ENCODE assay signal across 8 mouse cellular contexts in genomic region chr13:52979331-52980051, GRCm38 (mm10). TPM values are rescaled to one million over a fixed set of nuclear protein-coding genes. Genes with fewer than 3 reads are reported as not detected.
DNase-seq lines count a peak whose midpoint lies in the region; ATAC-seq and TF ChIP-seq lines count a peak whose summit lies in the region.

No protein-coding gene starts in this region.

- no peak overlapping the region for H3K9ac ChIP-seq in ES-Bruce4 (ENCODE audit: low read depth, poor library complexity, severe bottlenecking)
- H3K9ac ChIP-seq in liver, embryonic 12.5 days: no peak overlapping the region
- H3K9ac ChIP-seq in neural tube, embryonic 15.5 days (replicated peaks): peak overlapping the region; percentile 81

- no peak for TF ChIP-seq POLR2A in ES-Bruce4 (IDR thresholded peaks at IDR 0.05; ENCODE audit: insufficient read depth, low read length)
- no peak for TF ChIP-seq POLR2A in embryonic fibroblast, embryonic 13.5 days (IDR thresholded peaks at IDR 0.05; ENCODE audit: low read depth, low read length)
- no peak for TF ChIP-seq POLR2A in thymus, adult 2 months (IDR thresholded peaks at IDR 0.05; ENCODE audit: control insufficient read depth, extremely low read depth, insufficient read depth, low read length, poor library complexity)

- peaks cover 19% of the 10 kb centered on the region for H3K27me3 ChIP-seq in ES-Bruce4 (ENCODE audit: control insufficient read depth, insufficient read depth, low read length, poor library complexity, severe bottlenecking)
- peaks cover 37% of the 10 kb centered on the region for H3K27me3 ChIP-seq in hindbrain, embryonic 10.5 days (ENCODE audit: insufficient read depth, poor library complexity, severe bottlenecking)
- H3K27me3 ChIP-seq in liver, embryonic 12.5 days (replicated peaks): peaks cover 76% of the 10 kb centered on the region
- no peaks in the 10 kb centered on the region for H3K27me3 ChIP-seq in neural tube, embryonic 15.5 days (replicated peaks)
- peaks cover 15% of the 10 kb centered on the region for H3K27me3 ChIP-seq in thymus, adult 2 months (ENCODE audit: control insufficient read depth, insufficient read depth, low read length)

- no peak for ATAC-seq in CD4-positive, CD25-positive, alpha-beta regulatory T cell, adult 4 months
- no peak for ATAC-seq in liver, embryonic 12.5 days
- no peak for ATAC-seq in neural tube, embryonic 15.5 days (ENCODE audit: low FRiP score)

- H3K4me3 ChIP-seq in ES-Bruce4 (ENCODE audit: low read depth, low read length): 0 out of 2 replicates have a peak overlapping the region, but pooled peaks have one; percentile 78
- peak overlapping the region; percentile 90 for H3K4me3 ChIP-seq in embryonic fibroblast, embryonic 13.5 days (ENCODE audit: insufficient read depth, low read length)
- peak overlapping the region; percentile 71 for H3K4me3 ChIP-seq in hindbrain, embryonic 10.5 days
- H3K4me3 ChIP-seq in liver, embryonic 12.5 days: peak overlapping the region; percentile 70
- H3K4me3 ChIP-seq in neural tube, embryonic 15.5 days (replicated peaks): peak overlapping the region; percentile 79
- H3K4me3 ChIP-seq in thymus, adult 2 months (ENCODE audit: control insufficient read depth, insufficient read depth, low read length): no peak overlapping the region

- peak; percentile 43 for DNase-seq in CD4-positive, CD25-positive, alpha-beta regulatory T cell, adult 2 months (ENCODE audit: low read depth, low spot score)
- peak; percentile 23 for DNase-seq in hindbrain, embryonic 10.5 days (ENCODE audit: low spot score)
- no peak for DNase-seq in thymus, adult 2 months

- TF ChIP-seq CTCF in ES-Bruce4 (IDR thresholded peaks at IDR 0.05; ENCODE audit: low read depth, low read length): no peak
- TF ChIP-seq CTCF in embryonic fibroblast, embryonic 13.5 days (IDR thresholded peaks at IDR 0.05; ENCODE audit: borderline replicate concordance, insufficient read depth, low read length): no peak
- TF ChIP-seq CTCF in thymus, adult 2 months (IDR thresholded peaks at IDR 0.05; ENCODE audit: borderline replicate concordance, control insufficient read depth, extremely low read depth, insufficient read depth, low read length, poor library complexity): no peak

- H3K36me3 ChIP-seq in ES-Bruce4 (ENCODE audit: control insufficient read depth, insufficient read depth, low read length, poor library complexity, severe bottlenecking): no peaks in the 10 kb centered on the region
- H3K36me3 ChIP-seq in hindbrain, embryonic 10.5 days: no peaks in the 10 kb centered on the region
- no peaks in the 10 kb centered on the region for H3K36me3 ChIP-seq in liver, embryonic 12.5 days
- no peaks in the 10 kb centered on the region for H3K36me3 ChIP-seq in neural tube, embryonic 15.5 days
- no peaks in the 10 kb centered on the region for H3K36me3 ChIP-seq in thymus, adult 2 months (ENCODE audit: control insufficient read depth, insufficient read depth, low read length)

- no peak overlapping the region for H3K27ac ChIP-seq in ES-Bruce4 (ENCODE audit: insufficient read depth, low read length)
- H3K27ac ChIP-seq in embryonic fibroblast, embryonic 13.5 days (ENCODE audit: insufficient read depth, low read length): peak overlapping the region; percentile 66
- peak overlapping the region; percentile 92 for H3K27ac ChIP-seq in hindbrain, embryonic 10.5 days
- no peak overlapping the region for H3K27ac ChIP-seq in liver, embryonic 12.5 days
- H3K27ac ChIP-seq in neural tube, embryonic 15.5 days (replicated peaks): peak overlapping the region; percentile 99
- no peak overlapping the region for H3K27ac ChIP-seq in thymus, adult 2 months (ENCODE audit: control insufficient read depth, insufficient read depth, low read length)

- H3K9me3 ChIP-seq in ES-Bruce4 (replicated peaks; ENCODE audit: control insufficient read depth, insufficient read depth, low read length, poor library complexity, severe bottlenecking): no peaks in the 10 kb centered on the region
- no peaks in the 10 kb centered on the region for H3K9me3 ChIP-seq in hindbrain, embryonic 10.5 days
- H3K9me3 ChIP-seq in liver, embryonic 12.5 days (replicated peaks): no peaks in the 10 kb centered on the region
- H3K9me3 ChIP-seq in neural tube, embryonic 15.5 days (replicated peaks): no peaks in the 10 kb centered on the region

- under 1% methylated on average over 22 of the region's 22 CpGs for WGBS in hindbrain, embryonic 10.5 days
- WGBS in liver, embryonic 12.5 days (ENCODE audit: insufficient replicate concordance): 1% methylated on average over 22 of the region's 22 CpGs
- WGBS in neural tube, embryonic 15.5 days: under 1% methylated on average over 22 of the region's 22 CpGs
- WGBS in thymus, adult 2 months: 2% methylated on average over 22 of the region's 22 CpGs

- no peak for TF ChIP-seq EP300 in ES-Bruce4 (IDR thresholded peaks at IDR 0.05; ENCODE audit: insufficient read depth, low read depth, low read length)

- peak overlapping the region; percentile 92 for H3K4me2 ChIP-seq in liver, embryonic 12.5 days
- peak overlapping the region; percentile 98 for H3K4me2 ChIP-seq in neural tube, embryonic 15.5 days

- H3K4me1 ChIP-seq in ES-Bruce4 (ENCODE audit: control insufficient read depth, insufficient read depth, low read length): no peaks in the 10 kb centered on the region
- peaks cover 8% of the 10 kb centered on the region; the same call in 1 of the 2 replicates for H3K4me1 ChIP-seq in embryonic fibroblast, embryonic 13.5 days (ENCODE audit: control insufficient read depth, insufficient read depth, low read length)
- H3K4me1 ChIP-seq in hindbrain, embryonic 10.5 days (replicated peaks): peaks cover 60% of the 10 kb centered on the region
- H3K4me1 ChIP-seq in liver, embryonic 12.5 days: peaks cover 36% of the 10 kb centered on the region
- H3K4me1 ChIP-seq in neural tube, embryonic 15.5 days: peaks cover 47% of the 10 kb centered on the region
- peaks cover 22% of the 10 kb centered on the region for H3K4me1 ChIP-seq in thymus, adult 2 months (replicated peaks; ENCODE audit: control insufficient read depth, insufficient read depth, low read length)

RNA-seq across cellular contexts. Expression of gene Nfil3, which starts 1.4 kb away (rescaled TPM):
- polyA plus RNA-seq in CD4-positive, CD25-positive, alpha-beta regulatory T cell, adult 4 months (2017; shearing (Covaris generic)): 1 to 10 TPM; 1.7 to 3.7 TPM
- 3.9 TPM in 2 replicates for polyA plus RNA-seq in ES-Bruce4 (2011; ENCODE audit: insufficient read depth, insufficient read length, low read depth, missing spikeins)
- 36.2 and 39.9 TPM in 2 replicates for polyA plus RNA-seq in embryonic fibroblast, embryonic 13.5 days (2011; ENCODE audit: insufficient read length, low read depth, missing spikeins)
- polyA plus RNA-seq in hindbrain, embryonic 10.5 days (2016; fragmentation: Nextera tagmentation; extraction: Ambion mirVana): 21.9 and 25.9 TPM in 2 replicates
- 5.0 and 5.4 TPM in 2 replicates for polyA plus RNA-seq in liver, embryonic 12.5 days (2016; fragmentation: Nextera tagmentation; extraction: Ambion mirVana)
- polyA plus RNA-seq in neural tube, embryonic 15.5 days (2015; fragmentation: Nextera tagmentation; extraction: Ambion mirVana): 43.0 and 45.6 TPM in 2 replicates
- polyA plus RNA-seq in thymus, adult 2 months (2012; rRNA removed): 2.5 and 2.9 TPM in 2 replicates

RNA-seq across cellular contexts. Expression of gene Auh, which starts 50.0 kb away (rescaled TPM):
- 10 to 100 TPM; 32.7 to 47.4 TPM for polyA plus RNA-seq in CD4-positive, CD25-positive, alpha-beta regulatory T cell, adult 4 months (2017; shearing (Covaris generic))
- polyA plus RNA-seq in ES-Bruce4 (2011; ENCODE audit: insufficient read depth, insufficient read length, low read depth, missing spikeins): 28.4 and 30.9 TPM in 2 replicates
- 26.8 and 29.9 TPM in 2 replicates for polyA plus RNA-seq in embryonic fibroblast, embryonic 13.5 days (2011; ENCODE audit: insufficient read length, low read depth, missing spikeins)
- 38.3 and 44.5 TPM in 2 replicates for polyA plus RNA-seq in hindbrain, embryonic 10.5 days (2016; fragmentation: Nextera tagmentation; extraction: Ambion mirVana)
- polyA plus RNA-seq in liver, embryonic 12.5 days (2016; fragmentation: Nextera tagmentation; extraction: Ambion mirVana): 30.1 and 32.6 TPM in 2 replicates
- polyA plus RNA-seq in neural tube, embryonic 15.5 days (2015; fragmentation: Nextera tagmentation; extraction: Ambion mirVana): 70.2 and 75.7 TPM in 2 replicates
- 47.8 and 48.5 TPM in 2 replicates for polyA plus RNA-seq in thymus, adult 2 months (2012; rRNA removed)

Comparison
In these comparisons a context has a peak if more than half of its experiments do, and no peak if none do; other contexts are left out.
1. H3K27ac ChIP-seq: peak in embryonic fibroblast, embryonic 13.5 days (single experiment), hindbrain, embryonic 10.5 days (single experiment) and neural tube, embryonic 15.5 days (single experiment); none in ES-Bruce4 (single experiment), liver, embryonic 12.5 days (single experiment) and thymus, adult 2 months (single experiment).